Mouse (Mus musculus): ENCODE results near the gene Bcl6.

Bcl6 gene

DNA sequence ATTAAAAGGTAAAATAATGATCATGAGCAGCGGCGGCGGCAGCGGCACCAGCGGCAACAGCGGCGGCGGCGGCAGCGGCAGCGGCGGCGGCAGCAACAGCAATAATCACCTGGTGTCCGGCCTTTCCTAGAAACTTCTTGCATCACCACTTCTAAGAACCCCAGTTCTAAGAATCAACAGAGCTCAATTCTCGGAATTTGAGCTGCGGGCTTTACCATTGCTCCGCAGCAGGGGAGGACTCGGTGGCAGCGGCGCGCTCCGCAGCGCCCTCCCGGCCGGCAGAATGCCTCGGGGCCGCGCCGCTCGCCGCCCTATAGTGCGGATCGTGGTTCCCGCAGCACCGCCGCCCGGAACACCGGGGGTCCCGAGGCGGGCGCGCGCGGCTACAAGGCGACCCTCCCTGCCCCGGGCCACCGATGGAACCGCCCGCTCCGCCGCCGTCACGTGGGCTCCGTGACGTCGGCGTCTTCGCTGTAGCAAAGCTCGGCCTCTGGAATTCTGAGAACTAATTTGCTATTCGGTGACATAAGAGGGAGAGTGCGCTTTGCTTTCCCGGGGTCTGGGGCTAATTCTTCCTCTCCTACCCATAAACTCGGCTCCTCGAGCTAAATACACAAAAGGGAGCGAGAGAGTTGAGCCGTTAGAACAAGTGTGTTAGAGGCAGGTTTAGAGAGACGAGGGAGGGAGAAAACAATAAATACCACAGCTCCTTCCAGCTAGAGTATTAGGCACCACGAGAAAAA, at the start of gene Bcl6, which contains the start of gene Gm37419:
Gene Bcl6 (minus strand): TSS at position 387 of the 743 bp plus-strand sequence.
Gene Gm37419 (plus strand): TSS at position 17 of the 743 bp plus-strand sequence.
- no peak for DNase-seq (ENCODE audit: extremely low read depth, low read depth)

DNA sequence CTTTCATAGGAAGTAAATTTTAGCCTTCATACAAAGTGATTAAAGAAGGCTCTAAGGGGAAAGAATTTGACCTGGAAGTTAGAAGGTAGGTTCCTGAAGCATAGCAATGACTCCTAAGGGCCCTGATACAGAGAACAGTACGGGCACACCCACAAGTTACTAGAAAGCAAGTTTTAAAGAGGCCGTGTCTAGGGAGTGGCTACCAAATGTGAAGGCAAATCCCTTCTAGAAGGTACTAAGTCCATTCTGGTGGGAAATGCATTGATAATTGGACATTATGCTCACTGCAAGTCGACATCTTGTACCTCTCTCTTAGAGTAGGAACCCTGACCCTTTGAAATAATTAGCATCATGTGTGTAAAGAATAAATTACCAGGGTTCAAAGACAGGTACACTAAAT, 47.7 kb upstream of the Bcl6 start:
- no peak for DNase-seq (ENCODE audit: extremely low read depth, low read depth)

DNA sequence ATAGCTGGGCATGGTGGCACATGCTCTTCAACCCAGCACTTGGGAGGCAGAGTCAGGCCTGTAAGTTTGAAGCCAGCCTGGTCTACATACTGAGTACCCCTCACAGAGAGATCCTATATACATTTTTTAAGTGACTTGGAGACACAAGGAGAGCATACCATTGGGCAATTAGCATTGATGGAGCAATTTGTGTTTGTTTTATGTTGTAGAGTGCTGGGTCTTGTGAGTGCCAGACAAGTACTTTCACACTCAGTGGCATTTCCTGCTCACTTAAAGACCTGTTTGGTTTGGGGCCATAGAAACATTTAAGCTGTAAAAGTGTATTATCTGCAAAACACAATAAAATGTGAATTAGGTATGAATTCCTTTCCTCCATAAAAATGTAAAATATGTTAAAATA, 47.1 kb upstream of the Bcl6 start:
- no peak for DNase-seq (ENCODE audit: extremely low read depth, low read depth)

DNA sequence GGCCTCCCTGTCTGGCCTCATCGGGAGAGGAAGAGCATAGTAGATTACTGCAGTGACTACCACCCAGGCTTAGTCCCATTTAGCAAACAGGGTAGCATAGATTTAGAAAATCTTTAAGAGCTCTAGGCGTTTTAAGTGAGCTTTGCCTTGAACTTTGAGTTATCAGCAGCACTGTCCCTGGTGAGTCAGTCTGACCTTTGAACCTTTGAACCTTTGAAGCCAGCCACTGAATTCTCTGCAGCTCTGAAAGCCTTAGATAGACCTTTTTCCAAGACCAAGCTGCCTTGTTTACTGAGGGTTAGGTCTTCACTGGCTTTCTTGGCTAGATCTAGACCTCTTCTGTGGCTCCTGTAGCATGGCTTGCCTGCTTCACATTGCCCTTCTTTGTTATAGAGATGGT, 45.8 kb upstream of the Bcl6 start:
- no peak for DNase-seq (ENCODE audit: extremely low read depth, low read depth)

DNA sequence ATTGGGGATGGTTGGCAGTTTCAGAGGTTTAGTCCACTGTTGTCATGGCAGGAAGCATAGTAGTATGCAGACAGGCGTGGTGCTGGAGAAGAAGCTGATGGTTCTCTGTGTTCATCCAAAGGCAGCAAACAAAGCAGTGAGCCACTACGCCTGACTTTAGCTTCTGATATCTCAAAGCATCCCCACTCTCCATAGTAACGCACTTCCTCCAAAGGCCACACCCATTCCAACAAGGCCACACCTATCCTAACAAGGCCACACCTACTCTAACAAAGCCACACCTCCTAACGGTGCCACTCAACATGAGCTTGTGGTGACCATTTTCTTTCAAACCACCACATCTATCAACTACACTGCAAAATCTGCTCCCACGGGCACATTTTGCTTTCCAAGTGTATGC, 44.6 kb upstream of the Bcl6 start:
- DNase-seq (ENCODE audit: extremely low read depth, low read depth) = no peak

DNA sequence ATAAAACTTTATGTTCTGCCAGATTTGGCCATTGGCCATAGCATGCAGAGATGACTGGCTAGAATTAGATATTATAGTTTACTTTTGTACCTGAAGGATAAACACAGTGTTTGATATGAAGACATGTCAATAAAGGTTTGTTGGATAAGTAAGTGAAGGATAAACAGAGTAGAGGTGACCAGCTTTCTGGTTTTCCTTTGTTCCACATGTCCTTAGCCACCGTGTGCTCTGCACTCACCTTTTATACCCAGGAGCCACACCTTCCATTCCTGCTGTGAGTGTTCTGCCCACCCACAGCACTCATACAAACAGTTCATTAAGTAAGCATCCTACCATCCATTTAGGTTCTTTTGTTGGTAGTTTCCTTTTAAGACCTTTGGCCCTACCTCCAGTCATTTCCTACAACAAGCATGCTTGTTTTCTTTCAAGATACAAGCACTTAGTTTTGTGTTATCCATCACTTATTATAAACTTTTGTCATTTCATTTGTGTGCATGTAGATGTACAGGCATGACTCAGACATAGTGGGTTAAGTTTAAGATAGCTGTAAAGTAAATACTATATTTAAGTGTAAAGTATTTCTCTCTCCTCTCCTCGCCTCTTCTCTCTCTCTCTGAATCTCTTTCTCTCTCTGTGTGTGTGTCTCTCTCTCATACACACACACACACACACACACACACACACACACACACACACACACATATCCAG, 41.5 kb upstream of the Bcl6 start:
- no peak for DNase-seq (ENCODE audit: extremely low read depth, low read depth)

DNA sequence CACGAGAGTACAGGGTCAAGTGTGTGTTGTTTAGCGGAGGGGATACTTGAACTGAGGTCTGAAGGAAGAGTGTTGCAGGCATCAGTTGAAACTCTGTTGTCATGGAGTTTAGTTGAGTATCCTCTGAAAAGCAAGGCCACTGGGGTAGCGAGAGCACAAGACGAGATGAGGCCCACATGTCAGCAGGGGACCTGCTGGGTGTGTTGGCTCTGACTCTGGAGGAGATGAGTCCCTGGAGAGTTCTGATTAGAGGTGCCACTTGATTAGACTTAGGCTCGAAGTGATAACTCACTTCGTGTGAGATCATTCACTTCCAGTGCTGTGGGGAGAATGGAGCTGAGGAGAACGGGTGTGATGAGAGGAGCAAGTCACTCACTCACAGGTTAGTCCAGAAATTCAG, 36.8 kb upstream of the Bcl6 start:
- DNase-seq (ENCODE audit: extremely low read depth, low read depth) = no peak

DNA sequence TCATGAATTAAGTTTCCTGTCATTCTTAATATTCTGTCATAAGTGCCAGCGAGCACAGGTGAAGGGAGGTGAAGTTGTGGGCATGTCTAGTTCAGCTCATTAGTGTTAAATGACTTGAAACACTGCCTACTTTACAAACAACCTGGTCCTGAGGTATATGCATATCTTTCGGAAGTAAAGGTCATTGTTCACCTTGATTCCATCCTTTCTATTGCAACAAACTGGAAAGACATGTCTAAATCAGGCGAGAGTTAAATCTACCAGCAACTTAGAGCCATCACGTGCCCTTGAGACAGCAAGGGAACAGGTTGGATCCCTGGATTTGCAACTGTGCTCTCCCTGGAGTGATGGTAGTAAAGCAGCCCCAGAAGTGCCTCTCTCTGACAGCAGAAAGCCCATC, 34.0 kb upstream of the Bcl6 start:
- no peak for DNase-seq (ENCODE audit: extremely low read depth, low read depth)

DNA sequence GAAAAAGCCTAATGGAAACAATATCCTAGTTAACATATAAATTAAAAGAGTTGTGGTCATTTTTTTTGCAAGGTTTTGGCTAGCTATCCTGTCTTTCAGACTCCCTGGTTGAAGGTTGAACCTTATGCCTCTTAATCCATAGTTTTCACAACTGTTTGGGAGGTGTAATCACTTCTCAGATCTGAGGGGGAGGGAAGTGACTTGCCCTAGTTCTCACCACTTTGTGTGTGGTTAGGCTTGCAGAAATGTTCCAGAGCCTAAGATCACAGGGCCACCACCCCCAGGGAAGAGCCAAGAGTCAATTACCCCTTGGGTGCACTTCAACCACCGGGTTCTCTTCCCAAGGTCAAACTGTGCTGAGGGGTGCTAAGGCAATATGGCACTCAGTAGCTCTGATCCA, 33.1 kb upstream of the Bcl6 start:
- DNase-seq (ENCODE audit: extremely low read depth, low read depth) = no peak

DNA sequence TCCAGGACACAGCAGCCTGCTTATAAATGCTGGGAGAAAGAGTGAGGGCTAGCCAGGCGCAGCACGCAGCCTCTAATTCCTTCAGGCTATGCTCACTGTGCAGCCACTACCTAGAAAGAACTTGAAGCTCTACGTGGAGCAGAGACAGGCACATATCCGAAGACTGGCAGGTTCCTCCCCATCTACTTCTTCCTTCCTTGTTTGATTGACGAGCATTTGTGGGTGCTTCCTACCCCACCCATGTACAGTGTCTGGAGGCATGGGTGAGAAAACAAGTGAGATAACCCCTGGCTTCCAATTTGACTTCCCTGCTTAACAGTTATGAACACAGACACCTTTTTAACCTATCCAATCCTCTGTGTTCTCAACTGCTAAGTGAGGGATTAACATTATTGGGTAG, 28.1 kb upstream of the Bcl6 start:
- DNase-seq (ENCODE audit: extremely low read depth, low read depth) = no peak

DNA sequence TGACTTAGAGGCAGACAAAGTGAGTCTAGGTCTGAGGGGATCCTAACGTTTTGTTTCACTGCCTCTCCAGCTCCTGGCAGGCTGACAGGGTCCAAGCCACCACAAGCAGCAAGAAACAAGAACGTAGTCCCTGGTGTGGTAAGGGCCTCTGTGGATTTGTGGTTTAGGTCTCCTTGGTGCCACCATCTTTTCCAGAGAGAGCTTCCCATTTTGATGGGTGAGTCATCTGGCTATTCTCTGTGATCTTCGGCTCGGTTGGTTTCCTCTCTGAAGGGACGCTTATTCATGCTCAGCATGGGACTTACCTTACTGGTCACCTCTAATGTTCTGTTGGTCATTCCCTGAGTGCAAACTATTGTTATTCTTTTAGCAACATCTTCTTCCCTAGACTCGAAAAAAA, 27.6 kb upstream of the Bcl6 start:
- DNase-seq (ENCODE audit: extremely low read depth, low read depth) = no peak

DNA sequence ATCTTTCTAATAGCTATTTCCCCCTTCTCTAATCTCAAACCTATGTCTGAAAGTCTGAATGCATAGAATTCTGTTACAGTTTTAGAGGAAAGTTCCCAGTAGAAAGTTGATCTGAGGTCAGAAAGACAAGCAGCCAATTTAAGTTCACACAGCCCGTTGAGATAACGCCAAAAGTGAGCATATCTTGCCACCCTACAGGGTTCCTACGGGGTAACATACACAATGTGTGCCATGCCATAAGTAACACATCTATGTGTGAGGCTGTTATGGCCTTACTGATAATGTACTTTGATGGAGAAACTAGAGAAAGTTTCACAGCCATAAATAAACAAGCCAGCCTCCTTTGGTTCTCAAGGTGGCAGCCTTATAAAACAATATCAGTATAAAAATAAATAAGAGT, 25.7 kb upstream of the Bcl6 start:
- DNase-seq (ENCODE audit: extremely low read depth, low read depth) = no peak

DNA sequence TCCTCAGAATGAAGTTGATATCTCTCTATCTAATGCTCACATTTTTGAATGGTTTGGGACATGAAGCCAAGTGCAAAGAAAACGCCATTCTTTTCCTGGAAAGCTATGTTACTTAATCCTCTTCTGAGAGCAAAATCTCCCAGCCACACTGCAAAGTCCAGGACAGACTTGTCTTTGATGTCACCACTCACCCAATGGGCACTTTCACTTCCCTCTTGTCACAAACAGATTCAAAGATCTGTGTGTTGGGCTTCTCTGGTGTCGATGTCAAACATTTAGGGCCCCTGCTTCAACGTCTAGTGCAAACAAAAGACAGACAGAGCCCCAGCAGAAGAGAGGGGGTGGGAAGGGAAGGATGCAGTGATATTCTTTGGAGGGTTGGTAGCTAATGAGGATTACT, 23.4 kb upstream of the Bcl6 start:
- DNase-seq (ENCODE audit: extremely low read depth, low read depth) = no peak

DNA sequence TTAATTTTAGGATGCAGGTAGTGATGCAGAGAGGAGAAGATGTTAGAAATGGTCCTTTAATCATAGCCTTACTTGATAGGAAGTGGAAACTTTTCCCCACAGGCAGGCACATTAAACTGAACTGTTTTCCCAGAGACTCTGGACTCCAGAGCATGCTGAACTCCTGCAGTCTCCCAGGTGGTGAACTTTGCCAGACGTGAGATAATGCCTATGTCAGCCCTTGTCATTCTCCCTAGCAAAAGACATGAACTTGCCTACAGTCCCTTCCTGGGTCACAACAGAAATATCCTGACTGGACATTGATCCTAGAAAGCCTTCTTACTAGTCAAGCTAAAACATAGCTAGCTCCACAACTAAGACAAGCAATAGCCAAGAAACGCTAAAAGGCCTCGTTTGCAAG, 22.7 kb upstream of the Bcl6 start:
- DNase-seq (ENCODE audit: extremely low read depth, low read depth) = no peak

DNA sequence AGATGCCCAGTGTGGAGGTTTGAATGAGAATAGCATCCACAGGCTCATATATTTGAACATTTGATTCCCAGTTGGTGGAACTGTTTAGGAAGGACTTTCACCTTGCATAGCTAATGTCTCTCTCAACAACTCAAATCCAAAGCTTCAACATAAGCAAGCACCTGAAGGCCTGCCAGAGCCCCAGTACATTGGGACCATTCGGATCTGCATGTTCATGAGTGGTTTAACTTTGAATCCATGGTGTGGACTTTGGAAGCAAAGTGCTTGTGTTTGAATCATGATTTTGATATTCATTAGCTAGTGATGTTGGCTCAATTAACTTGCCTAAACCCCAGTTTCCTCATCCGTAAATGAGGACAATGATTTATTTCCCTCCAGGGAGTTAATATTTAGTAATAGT, 21.2 kb upstream of the Bcl6 start:
- no peak for DNase-seq (ENCODE audit: extremely low read depth, low read depth)

DNA sequence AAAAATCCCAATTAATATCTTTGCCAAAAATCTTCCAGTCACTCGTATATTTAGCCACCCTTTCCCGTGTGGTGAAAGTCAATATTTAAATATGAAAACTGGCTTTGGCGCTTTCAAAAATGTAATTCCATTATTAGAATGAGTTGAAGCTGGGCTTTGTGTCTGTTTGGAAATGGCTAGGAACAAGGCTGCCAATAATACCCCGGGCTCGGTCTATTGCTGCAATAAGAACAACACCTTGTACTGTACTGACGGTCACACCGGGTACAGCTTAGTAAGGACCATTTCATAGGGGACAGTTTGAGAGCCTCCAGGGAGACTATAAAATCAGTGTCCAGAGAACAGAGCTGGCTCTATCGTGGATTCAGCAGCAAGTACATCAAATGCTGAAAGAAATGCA, 17.3 kb upstream of the Bcl6 start:
- DNase-seq (ENCODE audit: extremely low read depth, low read depth) = no peak

DNA sequence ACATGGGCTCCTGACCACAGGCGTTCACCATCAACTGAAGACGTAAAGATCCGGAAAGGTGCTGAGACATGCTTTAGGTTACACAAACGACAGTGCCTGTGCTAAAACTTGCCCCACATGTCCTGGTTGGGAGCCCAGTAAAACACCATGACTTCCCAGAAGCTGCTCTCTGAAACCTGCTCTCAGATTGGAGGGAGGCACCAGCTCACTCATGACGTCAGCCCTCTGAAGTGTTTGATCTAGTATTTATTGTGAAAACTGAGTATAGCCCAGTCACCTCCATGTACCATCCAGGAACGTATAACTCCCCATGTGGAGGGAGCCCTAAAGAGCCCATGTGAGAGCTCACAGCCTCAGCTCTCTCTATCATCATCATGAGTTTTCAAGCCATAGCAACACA, 9.3 kb upstream of the Bcl6 start:
- no peak for DNase-seq (ENCODE audit: extremely low read depth, low read depth)

DNA sequence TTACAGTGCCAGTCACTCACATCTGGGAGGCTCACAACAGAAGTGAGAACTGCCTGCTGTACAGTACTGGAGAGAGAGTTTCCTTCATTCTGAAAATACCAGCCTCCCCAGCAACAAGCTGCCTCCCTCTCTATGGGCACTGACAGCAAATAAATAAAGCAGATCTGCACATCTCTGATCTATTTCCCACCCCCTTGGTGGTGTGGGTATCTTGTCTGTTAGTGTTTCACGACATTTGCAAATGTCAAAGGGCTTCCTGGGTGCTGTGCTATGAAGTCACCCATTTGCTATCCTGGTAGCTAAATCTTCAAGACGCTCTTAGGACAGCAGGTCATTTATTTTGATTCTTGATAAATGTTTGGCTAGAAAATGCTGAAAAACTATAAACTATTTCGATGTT, 8.6 kb upstream of the Bcl6 start:
- DNase-seq (ENCODE audit: extremely low read depth, low read depth) = no peak

DNA sequence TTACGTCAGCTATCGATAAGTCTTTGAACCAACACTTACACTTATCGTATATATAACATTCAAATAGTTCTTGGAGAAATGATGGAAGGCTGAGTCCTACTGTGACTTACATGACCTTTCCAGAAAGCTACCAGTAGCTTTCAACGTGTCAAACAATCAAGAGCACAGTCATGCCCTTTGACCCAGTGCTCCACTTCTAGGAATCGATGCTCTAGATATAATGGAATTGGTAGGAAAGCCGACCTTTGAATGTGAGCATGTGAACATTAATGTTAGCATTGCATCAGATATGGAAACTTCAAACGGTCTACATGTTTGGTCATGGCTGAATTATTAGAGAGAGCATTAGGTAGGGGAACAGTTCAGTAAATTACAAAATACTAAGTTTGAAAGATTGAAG, 7.7 kb upstream of the Bcl6 start:
- no peak for DNase-seq (ENCODE audit: extremely low read depth, low read depth)

DNA sequence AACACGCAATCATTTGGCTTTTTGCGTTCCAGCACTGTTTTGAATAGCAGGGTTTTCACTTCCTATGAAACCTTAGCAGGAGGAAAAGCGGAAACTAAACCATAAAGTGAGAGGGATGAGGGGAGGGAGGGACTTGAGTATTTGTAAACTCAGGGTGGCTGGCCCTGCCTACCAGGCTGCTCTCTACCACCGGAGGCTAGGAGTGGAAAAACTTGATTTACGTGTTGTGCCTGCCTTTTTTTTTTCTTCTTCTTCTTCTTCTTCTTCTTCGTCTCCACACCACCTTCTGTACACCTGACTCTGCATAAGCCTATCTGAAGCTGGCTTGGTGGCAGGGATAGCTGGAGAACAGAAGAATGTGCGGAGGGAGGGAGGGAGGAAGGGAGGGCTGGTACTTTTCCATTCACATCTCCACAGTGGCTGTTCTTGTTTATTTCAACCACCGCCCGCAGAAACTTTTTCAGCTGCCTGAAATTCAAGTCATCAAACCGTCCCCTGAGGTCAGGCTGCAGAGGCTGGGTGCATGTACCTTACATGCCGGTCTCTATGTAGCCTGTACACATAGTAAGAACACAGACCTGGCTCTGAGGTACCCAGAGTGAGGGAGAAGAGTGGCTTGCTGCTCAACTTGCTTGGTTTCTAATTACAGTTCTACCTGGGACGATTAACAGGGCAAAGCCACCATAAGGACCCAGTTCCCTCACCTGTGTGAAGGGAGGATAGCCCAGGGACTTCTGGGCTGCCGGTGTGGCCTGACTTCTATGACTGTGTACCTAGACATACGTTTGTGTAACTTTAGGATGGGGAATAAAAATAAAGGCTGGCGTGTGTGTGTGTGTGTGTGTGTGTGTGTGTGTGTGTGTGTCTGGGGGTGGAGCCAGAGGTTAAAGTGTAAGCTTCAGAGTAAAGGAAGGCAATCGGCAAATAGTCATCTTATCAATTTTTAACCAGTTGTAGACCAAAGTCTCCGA, 5.0 kb upstream of the Bcl6 start:
- no peak for DNase-seq (ENCODE audit: extremely low read depth, low read depth)

DNA sequence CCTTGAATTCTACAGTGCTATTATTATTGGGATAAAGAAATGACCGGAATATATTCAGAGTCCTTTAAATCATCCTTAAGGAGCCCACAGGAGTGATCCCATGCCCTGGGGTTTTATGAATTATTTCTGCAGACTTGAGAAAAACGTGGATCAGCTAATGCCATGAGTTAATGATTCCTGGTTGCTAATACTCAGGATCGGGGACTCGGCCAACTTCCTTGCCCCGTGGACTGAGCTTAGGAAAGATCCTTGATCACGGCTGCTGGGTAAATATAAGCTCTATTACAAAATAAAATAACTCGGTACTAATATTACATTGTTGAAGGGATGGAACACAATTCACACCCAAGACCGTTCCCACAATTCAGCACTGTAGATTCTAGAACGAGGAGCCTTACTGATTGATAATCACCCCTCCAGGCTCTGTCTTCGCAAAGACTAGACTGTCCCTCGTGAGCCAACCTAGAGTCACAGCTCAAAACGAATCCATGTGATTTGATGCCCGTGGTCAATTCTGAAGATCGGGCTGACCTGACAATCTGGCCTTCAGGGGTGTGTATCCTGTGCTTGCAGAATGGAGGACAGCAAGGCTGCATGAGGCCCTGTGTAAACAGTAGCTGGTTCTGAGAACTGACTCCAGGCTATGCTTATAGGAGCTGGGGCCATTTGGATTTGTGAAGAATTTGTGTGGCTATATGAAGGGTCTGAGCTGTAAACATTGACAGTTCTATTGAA, 3.4 kb upstream of the Bcl6 start:
- no peak for DNase-seq (ENCODE audit: extremely low read depth, low read depth)

All from MEL-GATA-1-ER (cell line).